Mouse (Mus musculus) limb, embryonic 13.5 days (tissue): ENCODE measurements around the gene Gm42688. TPM values are rescaled to one million over a fixed set of nuclear protein-coding genes. Genes with fewer than 3 reads are reported as not detected.
A peak's percentile ranks its signal among the peaks of the same experiment; 100 is the strongest.

Experiments
- ATAC-seq: fragments of 200-750 bp; cut with Nextera tagmentation; 2 replicates; pipeline ENCODE4 v1.8.0; 2017; ENCODE audit warnings: low read depth, moderate number of reproducible peaks, moderate TSS enrichment; ENCODE audit not compliant: low FRiP score
- H3K27ac ChIP-seq: fragments of 300-500 bp; sonication (generic); 2 replicates; pipeline ENCODE4 v1.5.1; 2015; ENCODE audit warnings: inconsistent platforms, mild to moderate bottlenecking, moderate library complexity
- H3K27me3 ChIP-seq: fragments of 300-500 bp; sonication (generic); 2 replicates; pipeline ENCODE4 v1.6.1; 2015; ENCODE audit warnings: mild to moderate bottlenecking, inconsistent platforms
- H3K36me3 ChIP-seq: fragments of 300-500 bp; sonication (generic); 2 replicates; pipeline ENCODE4 v1.6.1; 2015; ENCODE audit warnings: inconsistent platforms, mild to moderate bottlenecking, moderate library complexity
- H3K4me1 ChIP-seq: fragments of 300-500 bp; sonication (generic); 2 replicates; pipeline ENCODE4 v1.6.1; 2015; ENCODE audit warnings: inconsistent platforms
- H3K4me2 ChIP-seq: fragments of 300-500 bp; sonication (generic); replicated peaks from 2 replicates; pipeline ENCODE4 v1.6.1; 2015; ENCODE audit warnings: inconsistent platforms, mild to moderate bottlenecking, moderate library complexity
- H3K4me3 ChIP-seq: fragments of 300-500 bp; sonication (generic); 2 replicates; pipeline ENCODE4 v1.5.1; 2015; ENCODE audit warnings: moderate library complexity, mild to moderate bottlenecking, inconsistent platforms
- H3K9ac ChIP-seq: fragments of 300-500 bp; sonication (generic); 2 replicates; pipeline ENCODE4 v1.6.1; 2015; ENCODE audit warnings: mild to moderate bottlenecking, inconsistent platforms
- H3K9me3 ChIP-seq: fragments of 300-500 bp; sonication (generic); 2 replicates; pipeline ENCODE4 v1.6.1; 2016; ENCODE audit warnings: inconsistent platforms
- WGBS: fragments of 180-500 bp; shearing (Covaris S2); methylation state at CpG from one replicate; pipeline ENCODE4 v1.1.7; 2015; 5-methylcytosine and 5-hydroxymethylcytosine counted together
- polyA plus RNA-seq: library from polyadenylated mRNA; unstranded; fragments of >200 nt; fragmentation: Nextera tagmentation; extraction: Ambion mirVana; gene quantifications from 2 replicates; pipeline ENCODE4 v1.2.1, GENCODE M21; 2015

The Gm42688 gene
- polyA plus RNA-seq, 1 experiment from 2014 or later, result 2.8 TPM

DNA sequence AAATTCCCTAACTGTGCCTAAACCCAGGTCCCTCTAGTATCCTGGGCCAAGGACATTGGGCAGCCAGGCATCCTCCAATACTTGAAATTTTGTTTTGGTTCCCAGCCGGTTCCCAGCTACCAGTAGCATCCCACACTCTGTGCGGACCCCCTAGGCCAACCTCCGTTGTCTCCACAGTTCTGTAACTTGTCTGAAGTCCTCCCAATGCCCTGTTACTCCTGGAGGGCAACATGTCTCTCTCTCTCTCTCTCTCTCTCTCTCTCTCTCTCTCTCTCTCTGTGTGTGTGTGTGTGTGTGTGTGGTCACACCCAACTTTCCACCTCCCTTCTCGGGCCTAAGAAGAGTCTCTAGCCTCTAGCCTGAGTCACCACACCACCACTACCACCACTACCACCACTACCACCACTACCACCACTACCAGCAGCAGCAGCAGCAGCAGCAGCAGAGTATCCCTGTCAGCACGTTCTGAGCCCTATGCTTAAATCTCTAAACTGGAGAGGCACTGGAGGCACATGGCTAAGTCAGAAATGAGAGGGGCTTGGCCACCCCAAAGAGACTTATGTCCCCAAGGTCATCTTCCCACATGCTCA lies 35.0 kb downstream of the Gm42688 start:
- Histone ChIP-seq H3K36me3 (peaks cover 9% of the 10 kb centered on the region; the same call in 1 of the 2 replicates), H3K9me3 (no peaks in the 10 kb centered on the region), H3K4me3 (peak overlapping the region; percentile 61), H3K4me2 (peak overlapping the region; percentile 94), H3K9ac (peak overlapping the region; percentile 89), H3K4me1 (peaks cover 43% of the 10 kb centered on the region), H3K27me3 (no peaks in the 10 kb centered on the region), H3K27ac (peak overlapping the region; percentile 100)
- no peak for ATAC-seq
- WGBS, result 7% methylated on average over 5 of the region's 5 CpGs

- under 1% methylated on average over 26 of the region's 26 CpGs for WGBS
- H3K36me3 ChIP-seq, result peaks cover 9% of the 10 kb centered on the region; the same call in 1 of the 2 replicates
These were observed 35.6 kb downstream of the Gm42688 start for GRCm38 (mm10) chr6:83136881-83137575.

DNA sequence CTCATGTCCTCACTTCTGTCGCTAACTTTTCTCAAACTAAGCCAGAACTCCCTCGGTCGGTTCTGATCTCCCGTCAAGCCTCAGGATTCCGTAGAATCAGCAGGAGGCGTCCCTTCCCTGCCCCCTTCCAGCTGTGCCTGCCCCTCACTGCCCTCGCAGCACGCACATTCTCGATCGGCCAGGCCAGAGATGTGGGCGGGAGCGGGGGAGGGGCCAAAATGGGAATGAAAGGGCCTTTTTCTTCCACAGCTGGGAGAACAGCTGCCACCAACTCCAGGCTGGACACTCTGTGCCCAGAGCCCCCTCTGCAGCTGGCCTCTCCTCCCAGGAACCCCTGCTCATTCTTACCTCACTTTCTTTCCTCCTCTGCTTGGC lies 36.1 kb downstream of the Gm42688 start:
- Histone ChIP-seq H3K9me3 (no peaks in the 10 kb centered on the region), H3K9ac (peak overlapping the region; percentile 89), H3K27ac (peak overlapping the region; percentile 100), H3K36me3 (peaks cover 9% of the 10 kb centered on the region; the same call in 1 of the 2 replicates), H3K27me3 (no peaks in the 10 kb centered on the region), H3K4me2 (peak overlapping the region; percentile 94), H3K4me3 (peak overlapping the region; percentile 61), H3K4me1 (peaks cover 54% of the 10 kb centered on the region)
- ATAC-seq, result peak; percentile 85
- WGBS, result 0% methylated on average over 12 of the region's 12 CpGs

More at GRCm38 (mm10) chr6:83136881-83137575, 35.6 kb downstream of the Gm42688 start:
- peaks cover 49% of the 10 kb centered on the region for H3K4me1 ChIP-seq
- no peaks in the 10 kb centered on the region for H3K27me3 ChIP-seq
- H3K9ac ChIP-seq, result peak overlapping the region; percentile 89
- peak overlapping the region; percentile 94 for H3K4me2 ChIP-seq
- peak; percentile 90 for ATAC-seq
- peak overlapping the region; percentile 100 for H3K27ac ChIP-seq
- H3K9me3 ChIP-seq, result no peaks in the 10 kb centered on the region
- H3K4me3 ChIP-seq, result peak overlapping the region; percentile 61

DNA sequence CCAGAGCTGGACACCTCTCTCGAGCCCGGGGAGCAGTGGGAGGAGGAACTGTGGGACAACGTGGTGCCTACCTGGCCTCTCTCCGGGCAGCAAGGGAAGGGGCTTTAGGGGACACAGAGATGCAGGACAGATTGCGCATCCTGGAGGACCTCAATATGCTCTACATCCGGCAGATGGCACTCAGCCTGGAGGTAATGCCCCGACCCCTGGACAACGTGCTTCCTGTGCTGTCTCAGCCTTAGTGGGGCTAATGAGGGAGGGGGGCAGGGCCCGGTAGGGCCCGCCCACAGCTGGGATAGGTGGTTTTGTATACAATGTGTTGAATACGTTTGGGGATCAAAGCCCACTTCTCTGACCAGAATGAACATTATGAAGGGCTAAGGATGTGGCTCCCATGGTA lies 36.6 kb downstream of the Gm42688 start:
- Histone ChIP-seq H3K9me3 (no peaks in the 10 kb centered on the region), H3K9ac (peak overlapping the region; percentile 89), H3K4me1 (peaks cover 59% of the 10 kb centered on the region), H3K36me3 (peaks cover 9% of the 10 kb centered on the region; the same call in 1 of the 2 replicates), H3K27ac (peak overlapping the region; percentile 100), H3K27me3 (no peaks in the 10 kb centered on the region), H3K4me3 (peak overlapping the region; percentile 61), H3K4me2 (peak overlapping the region; percentile 94)
- WGBS, result under 1% methylated on average over 11 of the region's 11 CpGs
- peak; percentile 34 for ATAC-seq

GRCm38 (mm10) chr6:83140044-83140443 lies 38.6 kb downstream of the Gm42688 start:
- no peaks in the 10 kb centered on the region for H3K9me3 ChIP-seq
- ATAC-seq, result no peak
- peaks cover 18% of the 10 kb centered on the region for H3K36me3 ChIP-seq
- no peaks in the 10 kb centered on the region for H3K27me3 ChIP-seq
- H3K27ac ChIP-seq, result no peak overlapping the region
- peaks cover 63% of the 10 kb centered on the region for H3K4me1 ChIP-seq
- H3K4me3 ChIP-seq, result no peak overlapping the region
- H3K4me2 ChIP-seq, result peak overlapping the region; percentile 94
- WGBS, result 85% methylated on average over 8 of the region's 8 CpGs
- no peak overlapping the region for H3K9ac ChIP-seq

DNA sequence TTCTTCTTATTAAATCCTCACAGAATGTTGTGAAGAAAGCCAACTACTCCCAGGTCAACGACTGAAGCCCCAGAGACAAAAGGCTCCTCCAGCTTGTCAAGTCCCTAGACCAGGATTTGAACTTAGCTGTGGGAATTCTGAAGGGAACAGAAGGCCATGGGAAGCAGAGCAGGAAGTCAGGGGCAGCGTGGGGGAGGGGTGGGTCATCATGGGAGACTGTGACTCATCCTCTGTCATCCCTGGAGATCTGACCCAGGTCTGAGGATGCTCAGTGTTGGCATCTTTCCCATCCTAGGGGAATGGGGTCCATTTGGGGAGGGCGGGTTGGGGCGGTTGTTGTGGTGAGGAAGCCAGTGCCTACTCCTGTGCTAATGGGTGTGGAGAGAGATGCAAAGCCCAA lies 40.2 kb downstream of the Gm42688 start:
- peak overlapping the region; percentile 37 for H3K4me3 ChIP-seq
- WGBS, result 35% methylated on average over 4 of the region's 4 CpGs
- peak overlapping the region; percentile 69 for H3K9ac ChIP-seq
- H3K27ac ChIP-seq, result no peak overlapping the region
- H3K36me3 ChIP-seq, result peaks cover 30% of the 10 kb centered on the region
- peaks cover 57% of the 10 kb centered on the region for H3K4me1 ChIP-seq
- no peak for ATAC-seq
- H3K9me3 ChIP-seq, result no peaks in the 10 kb centered on the region
- H3K4me2 ChIP-seq, result peak overlapping the region; percentile 70
- H3K27me3 ChIP-seq, result no peaks in the 10 kb centered on the region

GRCm38 (mm10) chr6:83142211-83142731 lies 40.9 kb downstream of the Gm42688 start:
- Histone ChIP-seq H3K27me3 (no peaks in the 10 kb centered on the region), H3K27ac (0 out of 2 replicates have a peak overlapping the region, but pooled peaks have one; percentile 15), H3K9ac (peak overlapping the region; percentile 69), H3K9me3 (no peaks in the 10 kb centered on the region), H3K4me1 (peaks cover 57% of the 10 kb centered on the region), H3K36me3 (peaks cover 36% of the 10 kb centered on the region), H3K4me3 (peak overlapping the region; percentile 37), H3K4me2 (peak overlapping the region; percentile 70)
- no peak for ATAC-seq
- WGBS, result 5% methylated on average over 41 of the region's 41 CpGs

DNA sequence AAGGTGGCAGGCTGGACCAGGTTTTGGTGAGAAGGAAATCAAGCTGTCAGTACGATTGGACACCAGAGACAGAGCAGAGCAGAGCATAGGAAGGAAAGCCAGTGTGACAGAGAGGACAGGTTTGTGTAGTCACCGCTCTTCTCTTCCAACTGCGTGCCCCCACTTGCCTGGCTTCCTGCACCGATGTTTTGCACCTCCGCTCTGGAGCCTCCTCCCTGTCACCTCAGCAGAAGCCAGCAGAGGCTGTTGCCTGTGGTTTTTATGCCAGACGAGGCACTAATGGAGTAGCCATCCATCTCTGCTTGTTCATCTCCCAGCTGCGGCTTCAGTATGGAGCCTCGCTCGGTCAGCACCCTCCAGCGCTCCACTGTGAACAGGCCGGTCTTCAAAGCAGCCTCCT lies 41.5 kb downstream of the Gm42688 start:
- 39% methylated on average over 11 of the region's 11 CpGs for WGBS
- Histone ChIP-seq H3K27me3 (no peaks in the 10 kb centered on the region), H3K4me2 (peak overlapping the region; percentile 70), H3K4me3 (no peak overlapping the region), H3K9me3 (no peaks in the 10 kb centered on the region), H3K36me3 (peaks cover 42% of the 10 kb centered on the region), H3K9ac (peak overlapping the region; percentile 69; the same call in 1 of the 2 replicates), H3K27ac (no peak overlapping the region), H3K4me1 (peaks cover 55% of the 10 kb centered on the region)
- no peak for ATAC-seq

DNA sequence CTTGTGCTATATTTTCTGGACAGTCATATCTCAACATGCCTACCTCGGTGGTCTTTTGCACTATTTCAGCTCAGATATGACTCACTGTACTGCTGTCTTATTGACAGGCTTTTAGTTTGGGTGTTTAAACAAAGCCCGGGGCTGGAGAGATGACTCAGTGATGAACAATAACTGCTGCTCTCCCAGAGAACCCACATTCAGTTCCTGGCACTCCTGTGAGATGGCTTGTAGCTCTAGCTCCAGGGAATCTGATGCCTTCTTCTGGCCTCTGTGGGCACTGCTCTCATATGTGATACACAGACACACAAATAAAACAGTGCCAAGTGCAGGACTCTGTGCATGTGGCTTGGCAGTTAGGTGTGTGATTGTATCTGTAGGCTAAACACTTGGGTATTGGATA lies 43.8 kb downstream of the Gm42688 start:
- Histone ChIP-seq H3K27me3 (no peaks in the 10 kb centered on the region), H3K36me3 (peaks cover 56% of the 10 kb centered on the region), H3K4me1 (peaks cover 34% of the 10 kb centered on the region), H3K9ac (no peak overlapping the region), H3K4me2 (no peak overlapping the region), H3K27ac (peak overlapping the region; percentile 28; the same call in 1 of the 2 replicates), H3K9me3 (no peaks in the 10 kb centered on the region), H3K4me3 (no peak overlapping the region)
- 73% methylated on average over 2 of the region's 2 CpGs for WGBS
- no peak for ATAC-seq

DNA sequence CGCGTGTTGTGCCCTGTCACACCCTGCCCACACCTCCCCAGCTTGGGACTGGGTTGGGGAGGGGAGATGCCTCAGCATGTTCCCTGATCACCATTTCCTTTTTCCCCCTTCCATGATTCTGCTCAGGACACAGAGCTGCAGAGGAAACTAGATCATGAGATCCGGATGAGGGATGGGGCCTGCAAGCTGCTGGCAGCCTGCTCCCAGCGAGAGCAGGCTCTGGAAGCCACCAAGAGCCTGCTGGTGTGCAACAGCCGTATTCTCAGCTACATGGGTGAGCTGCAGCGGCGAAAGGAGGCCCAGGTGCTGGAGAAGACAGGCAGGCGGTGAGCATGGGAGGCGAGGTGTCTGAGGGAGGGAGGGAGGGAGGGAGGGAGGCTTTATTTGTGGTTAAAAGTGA lies 44.4 kb downstream of the Gm42688 start:
- no peak overlapping the region for H3K4me2 ChIP-seq
- H3K9ac ChIP-seq, result peak overlapping the region; percentile 31; the same call in 1 of the 2 replicates
- peaks cover 33% of the 10 kb centered on the region for H3K4me1 ChIP-seq
- no peak overlapping the region for H3K4me3 ChIP-seq
- WGBS, result 48% methylated on average over 9 of the region's 9 CpGs
- ATAC-seq, result no peak
- H3K27me3 ChIP-seq, result no peaks in the 10 kb centered on the region
- no peaks in the 10 kb centered on the region for H3K9me3 ChIP-seq
- H3K36me3 ChIP-seq, result peaks cover 62% of the 10 kb centered on the region
- H3K27ac ChIP-seq, result peak overlapping the region; percentile 58; the same call in 1 of the 2 replicates

DNA sequence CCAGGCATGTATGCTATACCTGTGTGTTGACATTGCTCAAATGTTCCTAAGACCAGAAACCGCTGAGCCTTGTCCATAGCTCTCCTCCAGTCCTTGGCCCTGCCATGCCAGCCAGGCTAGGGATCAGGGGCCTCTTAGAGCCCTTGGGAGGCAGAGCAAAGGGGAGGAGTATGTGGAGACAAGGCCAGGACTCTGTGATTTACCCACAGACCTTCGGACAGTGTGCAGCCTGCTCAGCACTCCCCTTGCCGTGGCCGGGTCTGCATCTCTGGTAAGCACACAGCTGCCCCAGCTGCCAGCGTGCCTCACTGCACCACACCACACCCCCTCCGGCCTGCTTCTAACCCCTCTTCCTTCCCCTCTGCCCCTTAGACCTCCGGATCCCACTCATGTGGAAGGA lies 45.9 kb downstream of the Gm42688 start:
- H3K9me3 ChIP-seq, result no peaks in the 10 kb centered on the region
- ATAC-seq, result 0 out of 2 replicates have a peak, but pooled peaks have one; percentile 25
- no peak overlapping the region for H3K4me2 ChIP-seq
- peaks cover 77% of the 10 kb centered on the region for H3K36me3 ChIP-seq
- WGBS, result 67% methylated on average over 7 of the region's 7 CpGs
- H3K27me3 ChIP-seq, result no peaks in the 10 kb centered on the region
- no peak overlapping the region for H3K4me3 ChIP-seq
- peaks cover 21% of the 10 kb centered on the region for H3K4me1 ChIP-seq
- no peak overlapping the region for H3K27ac ChIP-seq
- H3K9ac ChIP-seq, result no peak overlapping the region

- Histone ChIP-seq H3K9ac (0 out of 2 replicates have a peak overlapping the region, but pooled peaks have one; percentile 13), H3K9me3 (no peaks in the 10 kb centered on the region), H3K27me3 (no peaks in the 10 kb centered on the region), H3K27ac (no peak overlapping the region), H3K4me3 (no peak overlapping the region), H3K4me1 (peaks cover 11% of the 10 kb centered on the region), H3K36me3 (peaks cover 68% of the 10 kb centered on the region), H3K4me2 (no peak overlapping the region)
- no peak for ATAC-seq
- WGBS, result 36% methylated on average over 8 of the region's 8 CpGs
These were observed 50.3 kb downstream of the Gm42688 start for GRCm38 (mm10) chr6:83151721-83152120.
